Mouse (Mus musculus) liver, embryonic 12.5 days (tissue): ENCODE results near the gene Slc44a4. TPM values are rescaled to one million over a fixed set of nuclear protein-coding genes. Genes with fewer than 3 reads are reported as not detected.
"Not testable (repeated sequence)": the region's sequence is repeated elsewhere in the genome, so short reads cannot be mapped to it uniquely, and the experiment has no call there.

ENCODE experiments used
- ATAC-seq: fragments of 200-750 bp; cut with Nextera tagmentation; 2 replicates; pipeline ENCODE4 v1.8.0; 2017; ENCODE audit warnings: moderate number of reproducible peaks, mild to moderate bottlenecking, moderate library complexity
- H3K27ac ChIP-seq: fragments of 300-500 bp; sonication (generic); 2 replicates; pipeline ENCODE4 v1.5.1; 2016; ENCODE audit warnings: mild to moderate bottlenecking
- H3K27me3 ChIP-seq: fragments of 300-500 bp; sonication (generic); replicated peaks from 2 replicates; pipeline ENCODE4 v1.6.1; 2016; ENCODE audit warnings: mild to moderate bottlenecking, moderate library complexity
- H3K36me3 ChIP-seq: fragments of 300-500 bp; sonication (generic); 2 replicates; pipeline ENCODE4 v1.6.1; 2016; ENCODE audit warnings: mild to moderate bottlenecking, moderate library complexity
- H3K4me1 ChIP-seq: fragments of 300-500 bp; sonication (generic); 2 replicates; pipeline ENCODE4 v1.6.1; 2016
- H3K4me2 ChIP-seq: fragments of 300-500 bp; sonication (generic); 2 replicates; pipeline ENCODE4 v1.6.1; 2016; ENCODE audit warnings: mild to moderate bottlenecking, moderate library complexity
- H3K4me3 ChIP-seq: fragments of 300-500 bp; sonication (generic); 2 replicates; pipeline ENCODE4 v1.5.1; 2016; ENCODE audit warnings: mild to moderate bottlenecking, moderate library complexity
- H3K9ac ChIP-seq: fragments of 300-500 bp; sonication (generic); 2 replicates; pipeline ENCODE4 v1.6.1; 2016; ENCODE audit warnings: mild to moderate bottlenecking, moderate library complexity
- H3K9me3 ChIP-seq: fragments of 300-500 bp; sonication (generic); replicated peaks from 2 replicates; pipeline ENCODE4 v1.6.1; 2016; ENCODE audit warnings: mild to moderate bottlenecking, moderate library complexity
- WGBS: fragments of 180-500 bp; shearing (Covaris S2); methylation state at CpG from one replicate; pipeline ENCODE4 v1.1.7; 2016; ENCODE audit not compliant: insufficient replicate concordance; 5-methylcytosine and 5-hydroxymethylcytosine counted together
- polyA plus RNA-seq: library from polyadenylated mRNA; unstranded; fragments of >200 nt; fragmentation: Nextera tagmentation; extraction: Ambion mirVana; gene quantifications from 2 replicates; pipeline ENCODE4 v1.2.1, GENCODE M21; 2016

Slc44a4 gene
- polyA plus RNA-seq, 1 experiment from 2014 or later: 0.75 TPM

DNA sequence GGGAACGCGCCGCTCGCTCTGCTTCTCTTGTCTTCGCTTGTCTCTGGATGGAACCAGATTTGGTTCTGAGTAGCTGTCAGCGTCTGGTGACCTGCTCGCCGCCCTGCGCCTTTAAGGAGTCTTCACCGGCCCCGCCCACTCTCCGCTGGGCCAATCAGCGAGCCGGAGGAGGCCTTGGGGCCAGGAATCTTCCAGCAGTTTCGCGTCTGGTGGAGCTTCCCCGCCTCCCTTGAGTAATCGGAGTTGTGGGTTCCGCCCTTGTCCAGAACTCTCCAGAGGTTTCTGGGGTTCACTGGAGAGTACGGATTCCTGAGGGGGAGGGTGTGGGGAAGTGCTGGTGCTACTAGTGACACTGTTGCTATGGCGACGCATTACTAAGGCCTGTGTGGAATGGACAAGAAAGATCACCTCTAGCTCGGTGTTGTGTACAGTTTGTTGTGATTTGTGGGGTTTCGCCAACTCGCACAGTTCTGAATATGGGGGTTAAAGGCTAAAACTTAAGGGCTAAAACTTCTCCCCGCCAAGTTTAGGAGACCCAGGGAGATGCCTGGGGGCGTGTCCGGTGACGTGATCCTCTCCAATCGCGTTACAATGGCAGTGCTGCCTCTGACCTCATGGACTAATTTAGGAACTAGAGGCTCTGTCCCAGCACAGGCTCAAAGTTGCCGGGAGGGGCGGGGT is 57.9 kb downstream of the Slc44a4 start, which contains the start of the genes Hspa1a and Hspa1l:
TSS of gene Hspa1a (minus strand) at position 88 of the 681 bp plus-strand sequence.
TSS of gene Hspa1l (plus strand) at position 635 of the 681 bp plus-strand sequence.
- Histone ChIP-seq H3K4me2 (peak within 1 kb of the TSS; percentile 69), H3K4me3 (peak within 1 kb of the TSS; percentile 44), H3K9ac (peak within 1 kb of the TSS; percentile 45), H3K27me3 (peaks cover 66% of the 10 kb centered on the region)
- not testable (repeated sequence) for H3K27ac ChIP-seq, H3K4me1 ChIP-seq, H3K9me3 ChIP-seq, H3K36me3 ChIP-seq
- ATAC-seq: peak; percentile 89
- under 1% methylated on average over 32 of the region's 33 CpGs for WGBS

DNA sequence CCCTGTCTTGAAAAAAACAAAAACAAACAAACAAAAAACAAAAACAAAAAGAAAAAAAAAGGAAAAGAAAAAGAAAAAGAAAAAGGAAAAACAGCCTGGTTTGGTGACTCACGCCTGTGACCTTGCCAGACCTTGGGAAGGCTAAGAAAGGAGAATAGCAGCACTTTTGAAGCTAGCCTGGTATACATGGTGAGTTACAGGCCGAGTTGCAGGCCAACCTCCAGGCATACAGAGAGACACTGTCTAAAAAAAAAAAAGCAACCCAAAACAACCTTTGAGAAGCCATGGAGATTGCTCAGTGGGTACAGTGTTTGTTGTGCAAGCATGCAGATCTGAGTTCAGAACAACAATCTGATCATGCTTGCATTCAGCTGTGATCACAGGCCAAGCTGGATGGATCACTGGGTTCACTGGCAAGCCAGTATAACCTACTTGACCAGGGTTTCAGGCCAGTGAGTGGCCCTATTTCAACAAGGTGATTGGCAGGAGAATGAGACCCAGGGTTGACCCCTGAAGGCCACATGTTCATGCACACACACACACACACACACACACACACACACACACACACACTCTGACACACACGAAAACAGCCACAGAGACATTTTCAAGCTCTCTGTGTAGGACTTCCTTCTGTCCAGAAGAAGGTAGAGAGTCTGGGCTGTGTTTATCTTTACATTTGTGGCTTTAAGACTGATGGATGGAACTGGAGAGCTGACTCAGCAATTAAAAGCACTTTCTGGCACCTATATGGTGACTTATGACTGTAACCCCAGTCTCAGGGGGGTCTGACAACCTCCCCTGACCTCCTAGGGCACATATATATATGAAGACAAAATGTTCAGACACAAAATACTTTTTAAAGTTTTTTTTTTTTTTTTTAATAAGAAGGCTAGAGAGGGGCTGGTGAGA is 61.6 kb downstream of the Slc44a4 start:
- no peaks in the 10 kb centered on the region for H3K9me3 ChIP-seq
- H3K27ac ChIP-seq: no peak overlapping the region
- peaks cover 31% of the 10 kb centered on the region for H3K27me3 ChIP-seq
- 63% methylated on average over 3 of the region's 3 CpGs for WGBS
- H3K4me3 ChIP-seq: no peak overlapping the region
- peaks cover 21% of the 10 kb centered on the region for H3K4me1 ChIP-seq
- H3K36me3 ChIP-seq: peaks cover 10% of the 10 kb centered on the region
- ATAC-seq: no peak
- no peak overlapping the region for H3K4me2 ChIP-seq
- H3K9ac ChIP-seq: no peak overlapping the region

DNA sequence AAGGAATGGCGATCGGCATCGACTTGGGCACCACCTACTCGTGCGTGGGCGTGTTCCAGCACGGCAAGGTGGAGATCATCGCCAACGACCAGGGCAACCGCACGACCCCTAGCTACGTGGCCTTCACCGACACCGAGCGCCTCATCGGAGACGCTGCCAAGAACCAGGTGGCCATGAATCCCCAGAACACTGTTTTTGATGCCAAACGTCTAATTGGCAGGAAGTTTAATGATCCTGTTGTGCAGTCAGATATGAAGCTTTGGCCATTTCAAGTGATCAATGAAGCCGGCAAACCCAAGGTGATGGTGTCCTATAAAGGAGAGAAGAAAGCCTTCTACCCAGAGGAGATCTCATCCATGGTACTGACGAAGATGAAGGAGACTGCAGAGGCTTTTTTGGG is 62.7 kb downstream of the Slc44a4 start:
- peaks cover 10% of the 10 kb centered on the region for H3K36me3 ChIP-seq
- H3K4me3 ChIP-seq: no peak overlapping the region
- H3K27ac ChIP-seq: no peak overlapping the region
- H3K4me1 ChIP-seq: peaks cover 24% of the 10 kb centered on the region
- ATAC-seq: no peak
- H3K9me3 ChIP-seq: no peaks in the 10 kb centered on the region
- peaks cover 24% of the 10 kb centered on the region for H3K27me3 ChIP-seq
- no peak overlapping the region for H3K4me2 ChIP-seq
- H3K9ac ChIP-seq: no peak overlapping the region
- 88% methylated on average over 20 of the region's 20 CpGs for WGBS

DNA sequence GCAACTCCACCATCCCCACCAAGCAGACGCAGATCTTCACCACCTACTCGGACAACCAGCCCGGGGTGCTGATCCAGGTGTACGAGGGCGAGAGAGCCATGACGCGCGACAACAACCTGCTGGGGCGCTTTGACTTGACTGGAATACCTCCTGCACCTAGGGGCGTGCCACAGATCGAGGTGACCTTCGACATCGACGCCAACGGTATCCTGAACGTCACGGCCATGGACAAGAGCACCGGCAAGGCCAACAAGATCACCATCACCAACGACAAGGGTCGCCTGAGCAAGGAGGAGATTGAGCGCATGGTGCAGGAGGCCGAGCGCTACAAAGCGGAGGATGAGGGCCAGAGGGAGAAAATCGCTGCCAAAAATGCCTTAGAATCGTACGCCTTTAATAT is 64.0 kb downstream of the Slc44a4 start:
- no peak overlapping the region for H3K4me2 ChIP-seq
- peaks cover 10% of the 10 kb centered on the region for H3K36me3 ChIP-seq
- no peak overlapping the region for H3K4me3 ChIP-seq
- H3K9me3 ChIP-seq: no peaks in the 10 kb centered on the region
- no peak for ATAC-seq
- H3K4me1 ChIP-seq: peaks cover 24% of the 10 kb centered on the region
- H3K27me3 ChIP-seq: peaks cover 11% of the 10 kb centered on the region
- WGBS: 82% methylated on average over 27 of the region's 27 CpGs
- H3K9ac ChIP-seq: no peak overlapping the region
- H3K27ac ChIP-seq: no peak overlapping the region

DNA sequence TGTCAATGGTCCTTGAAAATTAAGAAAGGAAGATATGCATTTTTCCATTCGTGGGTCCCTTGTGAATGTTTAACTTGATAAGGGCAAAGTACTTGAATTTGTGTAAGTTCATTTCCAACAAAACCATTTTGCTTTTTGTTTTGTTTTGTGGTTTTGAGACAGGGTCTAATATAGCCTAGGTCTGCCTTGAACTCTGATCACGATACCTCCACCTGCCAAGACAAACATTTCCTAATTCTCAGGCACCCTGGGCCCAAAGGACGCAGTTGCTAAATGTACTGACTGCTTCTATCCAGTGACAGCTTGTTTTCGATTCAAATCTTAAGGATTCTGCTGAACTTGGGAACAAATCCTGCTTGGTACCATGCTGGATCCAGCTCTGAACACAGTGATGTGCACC is 65.4 kb downstream of the Slc44a4 start:
- H3K4me1 ChIP-seq: peaks cover 37% of the 10 kb centered on the region
- no peak overlapping the region for H3K4me2 ChIP-seq
- 76% methylated on average over 4 of the region's 4 CpGs for WGBS
- H3K36me3 ChIP-seq: peaks cover 20% of the 10 kb centered on the region
- H3K9ac ChIP-seq: peak overlapping the region; percentile 4
- no peak for ATAC-seq
- no peaks in the 10 kb centered on the region for H3K27me3 ChIP-seq
- H3K9me3 ChIP-seq: no peaks in the 10 kb centered on the region
- no peak overlapping the region for H3K27ac ChIP-seq
- no peak overlapping the region for H3K4me3 ChIP-seq

Other genes starting within 250 kb of the Slc44a4 start
- 0.04 and 0.05 TPM in 2 replicates for gene Tnxb, start 243.9 kb upstream of the Slc44a4 start, polyA plus RNA-seq
- gene C4b, start 170.6 kb upstream of the Slc44a4 start, polyA plus RNA-seq: 0.42 and 0.61 TPM in 2 replicates
- gene Cyp21a1, start 109.9 kb upstream of the Slc44a4 start, polyA plus RNA-seq: not detected in 2 replicates
- gene Stk19, start 77.5 kb upstream of the Slc44a4 start, polyA plus RNA-seq: 18.0 and 18.6 TPM in 2 replicates
- gene Dxo, start 77.4 kb upstream of the Slc44a4 start, polyA plus RNA-seq: 37.0 and 38.8 TPM in 2 replicates
- 34.0 and 39.5 TPM in 2 replicates for gene Skiv2l, start 64.3 kb upstream of the Slc44a4 start, polyA plus RNA-seq
- 69.3 and 72.0 TPM in 2 replicates for gene Nelfe, start 64.1 kb upstream of the Slc44a4 start, polyA plus RNA-seq
- gene Cfb, start 51.9 kb upstream of the Slc44a4 start, polyA plus RNA-seq: 83.5 and 85.0 TPM in 2 replicates
- gene Zbtb12, start 35.0 kb upstream of the Slc44a4 start, polyA plus RNA-seq: 1.8 and 1.9 TPM in 2 replicates
- not detected in 2 replicates for gene Gm20547, start 32.4 kb upstream of the Slc44a4 start, polyA plus RNA-seq
- 7.9 and 8.2 TPM in 2 replicates for gene C2, start 16.2 kb upstream of the Slc44a4 start, polyA plus RNA-seq
- 27.1 and 32.8 TPM in 2 replicates for gene Ehmt2, start 16.0 kb upstream of the Slc44a4 start, polyA plus RNA-seq
- gene Neu1, start 16.8 kb downstream of the Slc44a4 start, polyA plus RNA-seq: 16.9 and 17.3 TPM in 2 replicates
- gene Hspa1b, start 44.8 kb downstream of the Slc44a4 start, polyA plus RNA-seq: 0.11 and 0.21 TPM in 2 replicates
- 0.73 TPM in 1 of 2 replicates, not detected in the other for gene Gm20481, start 55.4 kb downstream of the Slc44a4 start, polyA plus RNA-seq
- 2.8 and 5.0 TPM in 2 replicates for gene Hspa1a, start 57.7 kb downstream of the Slc44a4 start, polyA plus RNA-seq
- gene Hspa1l, start 58.2 kb downstream of the Slc44a4 start, polyA plus RNA-seq: 0.38 and 0.49 TPM in 2 replicates
- 202 and 215 TPM in 2 replicates for gene Lsm2, start 67.4 kb downstream of the Slc44a4 start, polyA plus RNA-seq
- gene Vars, start 86.5 kb downstream of the Slc44a4 start, polyA plus RNA-seq: 208 and 211 TPM in 2 replicates
- gene Vwa7, start 102.1 kb downstream of the Slc44a4 start, polyA plus RNA-seq: 0.10 and 0.15 TPM in 2 replicates
- 2.8 and 3.4 TPM in 2 replicates for gene Sapcd1, start 113.5 kb downstream of the Slc44a4 start, polyA plus RNA-seq
- 4.0 and 4.8 TPM in 2 replicates for gene Msh5, start 132.3 kb downstream of the Slc44a4 start, polyA plus RNA-seq
- gene Clic1, start 135.5 kb downstream of the Slc44a4 start, polyA plus RNA-seq: 160 and 162 TPM in 2 replicates
- 49.0 and 49.1 TPM in 2 replicates for gene Ddah2, start 144.6 kb downstream of the Slc44a4 start, polyA plus RNA-seq
- gene Ly6g6c, start 150.9 kb downstream of the Slc44a4 start, polyA plus RNA-seq: 0.41 and 0.44 TPM in 2 replicates
- gene Mpig6b, start 151.7 kb downstream of the Slc44a4 start, polyA plus RNA-seq: 7.3 and 8.7 TPM in 2 replicates
- gene Ly6g6e, start 162.4 kb downstream of the Slc44a4 start, polyA plus RNA-seq: 0.23 TPM in 1 of 2 replicates, not detected in the other
- 0.36 and 0.53 TPM in 2 replicates for gene Ly6g6d, start 163.6 kb downstream of the Slc44a4 start, polyA plus RNA-seq
- gene Ly6g6f, start 171.1 kb downstream of the Slc44a4 start, polyA plus RNA-seq: 10.2 and 10.5 TPM in 2 replicates
- gene Abhd16a, start 174.8 kb downstream of the Slc44a4 start, polyA plus RNA-seq: 60.2 and 61.1 TPM in 2 replicates
- not detected in 2 replicates for gene Ly6g5c, start 193.8 kb downstream of the Slc44a4 start, polyA plus RNA-seq
- 0.55 and 0.81 TPM in 2 replicates for gene Ly6g5b, start 201.0 kb downstream of the Slc44a4 start, polyA plus RNA-seq
- gene Gpank1, start 207.0 kb downstream of the Slc44a4 start, polyA plus RNA-seq: 16.5 and 19.6 TPM in 2 replicates
- gene Csnk2b, start 207.6 kb downstream of the Slc44a4 start, polyA plus RNA-seq: 187 and 192 TPM in 2 replicates
- 3.7 and 4.3 TPM in 2 replicates for gene D17H6S53E, start 211.9 kb downstream of the Slc44a4 start, polyA plus RNA-seq
- gene Apom, start 217.6 kb downstream of the Slc44a4 start, polyA plus RNA-seq: 482 and 508 TPM in 2 replicates
- gene Bag6, start 220.7 kb downstream of the Slc44a4 start, polyA plus RNA-seq: 29.1 and 35.5 TPM in 2 replicates